Mouse (Mus musculus) liver (tissue): ENCODE results near the gene Tmcc2.
A peak's percentile ranks its signal among the peaks of the same experiment; 100 is the strongest.

Experiments
- DNase-seq: peaks from one replicate; pipeline ENCODE4 v3.0.0-alpha.2; 2020; ENCODE audit warnings: mixed read lengths

The Tmcc2 gene

DNA sequence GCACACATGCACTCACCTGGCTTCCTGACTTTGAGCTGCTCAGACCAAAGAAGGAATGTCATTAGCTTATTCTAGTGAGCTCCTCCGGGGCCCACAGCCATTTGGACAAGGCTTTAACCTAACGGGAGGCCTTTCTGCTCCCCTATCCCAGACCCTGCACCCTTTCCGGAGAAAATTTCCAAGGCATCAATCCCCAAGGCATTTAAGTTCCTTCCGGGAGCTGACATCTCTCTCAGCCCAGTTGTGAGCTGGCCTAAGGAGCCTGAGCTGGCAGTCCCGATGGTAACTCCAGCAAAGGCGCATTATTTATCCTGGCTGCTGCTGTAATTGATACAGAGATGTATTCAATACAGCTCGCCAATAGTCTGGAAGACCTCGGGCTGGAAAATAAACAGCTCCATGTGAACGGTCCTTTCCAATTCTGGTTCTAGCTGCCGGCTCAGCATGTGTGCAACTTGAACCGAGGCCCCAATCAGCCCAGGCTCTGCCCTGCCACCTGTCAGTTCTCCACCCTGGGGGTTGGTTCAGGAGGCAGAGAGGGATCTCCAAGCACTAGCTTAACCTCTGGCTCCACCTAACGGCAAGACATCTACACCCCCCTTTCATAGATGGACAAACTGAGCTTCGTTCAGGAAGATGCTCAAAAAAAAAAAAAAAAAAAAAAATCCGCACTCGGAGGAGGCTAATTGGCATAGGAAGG is 1.0 kb downstream of the Tmcc2 start:
- DNase-seq = peak; percentile 93

DNA sequence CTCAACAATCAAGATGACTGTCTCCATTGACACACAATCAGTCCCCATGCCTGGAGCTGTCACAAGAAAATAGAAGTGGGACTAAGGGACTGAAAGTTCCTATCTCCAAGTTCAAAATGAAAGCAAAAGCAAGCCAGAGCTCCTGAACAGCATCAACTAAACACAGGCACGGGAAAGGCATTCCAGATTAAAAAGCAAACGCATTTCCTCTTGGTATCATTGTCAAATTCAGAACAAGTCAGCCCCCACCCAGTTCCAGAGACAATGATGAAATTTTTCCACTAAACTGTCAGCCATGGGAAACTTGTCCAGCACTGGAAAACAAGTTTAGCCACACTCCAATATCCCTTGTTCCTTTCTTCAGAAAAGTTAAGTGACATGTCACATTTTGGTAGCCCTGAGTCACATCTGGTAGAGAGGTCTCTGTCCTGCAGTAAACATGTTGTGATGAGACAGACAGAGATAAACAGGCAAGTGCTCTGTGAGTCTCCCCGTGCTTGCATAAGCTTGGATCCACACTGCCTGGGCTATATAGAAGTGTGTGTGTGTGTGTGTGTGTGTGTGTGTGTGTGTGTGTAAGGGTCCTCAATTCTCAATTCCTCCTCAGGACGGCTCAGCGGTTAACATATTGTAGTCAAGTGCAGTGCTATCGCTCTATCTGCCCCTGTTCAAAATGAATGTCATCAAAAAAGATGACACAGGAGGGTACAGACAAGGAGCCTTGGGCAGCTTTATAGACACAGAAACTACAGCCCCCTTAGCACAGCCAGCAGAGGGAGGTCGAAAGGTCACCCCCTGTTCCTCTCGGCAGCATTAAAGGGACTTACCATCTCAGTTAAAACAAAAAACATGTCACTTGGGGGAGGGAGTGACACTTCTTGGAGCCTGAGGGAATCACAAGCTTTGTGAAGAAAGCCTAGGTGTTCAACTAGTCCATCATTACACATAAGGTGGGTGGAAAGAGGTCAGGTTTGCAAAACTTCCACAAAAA is 2.0 kb downstream of the Tmcc2 start:
- peak; percentile 64 for DNase-seq

DNA sequence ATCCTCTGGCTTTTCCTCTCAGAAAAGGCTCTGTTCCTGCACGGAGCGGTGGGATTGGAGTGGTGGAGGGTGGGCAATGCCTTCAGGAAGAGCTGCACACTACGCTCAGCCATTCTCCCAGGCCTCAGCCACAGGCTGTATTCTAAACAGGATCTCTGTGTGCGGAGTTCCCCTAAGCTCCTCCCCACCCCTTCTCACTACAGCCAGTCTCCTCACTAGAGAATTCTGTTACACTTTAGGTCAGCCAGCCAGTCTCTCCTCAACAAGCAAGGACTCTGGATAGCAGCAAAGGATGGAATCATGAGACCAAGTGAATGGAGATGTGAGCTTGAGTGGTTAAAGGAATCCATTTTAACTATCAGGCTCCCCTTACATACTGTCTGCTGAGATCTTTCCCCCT is 3.1 kb downstream of the Tmcc2 start:
- DNase-seq = peak; percentile 64

DNA sequence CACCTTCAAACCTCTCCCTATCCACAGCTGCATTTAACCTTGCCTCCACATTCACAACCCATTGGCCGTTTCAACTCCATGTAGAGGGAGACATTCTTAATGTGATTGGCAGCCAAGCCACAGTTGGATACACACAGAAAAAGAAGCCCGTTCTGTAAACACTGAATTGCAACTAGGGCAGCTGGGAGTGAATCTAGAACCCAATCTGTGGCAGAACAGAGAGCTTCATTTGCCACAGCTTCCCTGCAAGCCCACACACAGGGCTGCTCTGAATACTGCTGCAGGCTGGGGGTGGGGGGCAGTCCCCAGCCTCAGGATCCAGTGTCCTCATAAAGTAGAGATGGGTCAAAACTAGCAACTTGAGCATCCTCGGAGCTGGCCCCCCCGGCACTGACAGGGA is 4.8 kb downstream of the Tmcc2 start:
- DNase-seq = no peak

DNA sequence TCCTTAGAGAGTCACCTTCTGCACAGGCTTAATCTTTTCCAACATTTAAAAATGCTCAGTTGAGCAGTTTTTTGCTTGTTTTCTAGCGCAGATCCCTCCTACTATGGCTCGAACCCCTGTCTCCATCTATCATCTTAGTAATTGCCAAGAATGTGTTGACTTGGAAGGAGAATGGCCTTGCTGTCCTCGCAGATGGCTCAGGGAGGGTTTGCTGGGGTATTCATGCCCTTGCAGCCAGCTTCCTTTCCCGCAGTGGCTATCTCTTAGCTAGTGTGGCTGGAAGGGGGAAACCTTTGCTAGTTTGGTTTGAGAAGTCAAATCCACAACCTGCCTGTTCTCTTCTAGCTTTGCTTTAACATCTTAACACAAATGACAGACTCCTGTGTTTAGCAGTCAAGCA is 5.4 kb downstream of the Tmcc2 start:
- DNase-seq = no peak

DNA sequence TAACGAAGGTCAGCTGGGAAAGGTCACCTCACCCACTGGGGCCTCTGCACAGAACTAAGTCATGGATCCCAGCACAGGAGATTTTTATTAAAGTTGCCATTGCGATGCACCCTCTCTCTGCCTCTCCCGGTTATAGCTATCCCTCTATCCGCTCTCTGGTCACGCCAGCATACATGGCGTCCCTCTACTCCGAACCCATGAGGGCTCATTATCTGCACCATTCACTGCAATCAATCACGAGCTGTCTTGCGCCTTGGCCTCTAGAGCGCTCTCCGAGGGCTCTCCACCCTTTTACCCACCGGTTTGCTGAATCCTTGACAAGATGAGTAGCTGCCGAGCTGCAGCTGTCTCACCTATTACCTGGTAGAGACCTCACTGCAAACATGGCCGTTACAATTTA is 5.8 kb downstream of the Tmcc2 start:
- DNase-seq = peak; percentile 31

DNA sequence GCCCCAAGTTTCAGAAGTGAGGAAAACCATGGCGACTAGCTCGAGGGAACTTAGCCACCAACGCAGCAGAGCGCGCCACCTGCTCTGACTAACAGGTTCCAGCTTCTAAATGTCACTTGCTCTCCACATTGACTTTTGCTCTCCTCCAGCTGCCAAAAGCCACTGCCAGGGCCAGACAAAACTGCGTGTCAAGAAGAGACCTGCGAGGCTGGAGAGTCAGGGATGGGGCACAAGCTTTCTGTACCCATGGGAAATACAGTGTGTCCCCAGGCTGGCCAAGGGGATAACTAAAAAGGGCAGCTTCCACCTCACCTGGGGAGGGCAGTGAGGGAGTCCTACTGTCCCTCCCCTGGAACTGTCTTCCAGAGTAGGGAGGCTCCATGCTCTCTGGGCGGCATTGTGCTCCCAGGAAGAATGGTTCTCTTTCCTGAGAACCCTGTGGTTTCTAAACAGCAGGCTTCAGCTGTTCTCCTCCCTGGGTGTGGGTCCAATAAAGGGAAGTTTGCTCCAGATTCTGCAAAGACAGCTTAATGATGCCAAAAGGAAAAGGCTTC is 7.0 kb downstream of the Tmcc2 start:
- no peak for DNase-seq

DNA sequence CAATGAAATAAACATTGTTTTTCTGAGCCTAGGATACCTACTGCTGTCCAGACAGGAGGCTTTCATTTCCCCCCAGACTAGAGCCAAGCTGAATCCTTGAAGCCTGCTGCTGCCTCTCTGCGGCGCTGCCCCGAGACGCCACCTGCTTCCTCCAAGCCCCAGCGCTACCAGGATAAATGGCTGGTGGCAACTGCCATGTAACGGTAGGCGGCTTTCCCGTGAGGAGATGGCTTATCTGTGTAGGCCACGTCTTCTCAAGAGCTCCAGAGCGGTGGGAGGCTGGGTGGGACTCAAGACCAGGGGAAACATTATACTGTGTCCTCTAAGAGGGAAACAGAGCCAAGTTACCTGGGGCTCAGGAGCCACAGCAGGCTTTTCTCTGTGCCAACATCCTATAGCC is 9.2 kb downstream of the Tmcc2 start:
- DNase-seq = peak; percentile 91

DNA sequence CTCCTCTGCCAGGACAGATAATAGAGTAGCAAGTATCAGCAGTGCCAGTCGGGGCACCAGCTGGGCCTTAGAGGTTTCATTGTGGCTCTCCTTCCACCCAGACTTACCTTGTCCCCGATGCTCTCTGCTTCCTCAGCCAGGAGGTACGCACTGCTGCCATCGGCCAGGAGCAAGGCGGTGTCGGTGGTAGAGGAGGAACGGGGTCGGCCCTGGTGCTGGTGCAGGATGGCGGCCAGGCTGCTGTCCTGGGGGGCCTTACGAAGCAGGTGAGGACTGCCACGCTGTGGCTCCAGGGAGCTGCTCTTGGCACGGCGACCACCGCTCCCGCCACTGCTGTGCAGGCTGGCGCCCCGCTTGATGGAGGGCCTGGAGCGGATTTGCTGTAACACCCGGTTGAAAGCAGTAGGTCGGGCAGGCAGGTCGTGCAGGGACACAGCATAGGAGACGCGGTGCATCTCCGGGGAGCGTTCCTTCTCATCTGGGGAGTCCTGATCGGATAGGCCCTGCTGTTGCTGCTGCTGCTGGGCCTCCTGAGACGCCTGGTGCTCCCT is 10.5 kb downstream of the Tmcc2 start:
- DNase-seq = peak; percentile 18

DNA sequence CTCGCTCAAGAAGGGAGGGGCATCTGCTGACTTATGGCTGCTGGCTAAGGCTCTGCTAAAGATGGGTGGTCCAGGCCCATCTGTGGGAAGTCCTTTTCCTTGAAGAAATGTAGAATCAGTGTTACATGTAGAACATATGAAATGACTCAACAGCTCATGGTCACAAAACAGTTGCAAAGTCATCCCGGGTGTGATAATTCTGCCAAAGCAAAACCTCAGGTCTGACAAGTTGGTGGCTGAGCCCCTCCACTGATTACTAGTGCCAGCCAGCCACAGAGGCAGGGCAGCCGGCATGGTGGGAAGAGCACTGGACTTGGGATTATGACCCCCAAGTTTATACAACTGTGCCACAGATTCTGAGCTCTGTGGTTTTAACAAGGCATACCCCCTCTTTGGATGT is 13.3 kb downstream of the Tmcc2 start:
- DNase-seq = peak; percentile 61

DNA sequence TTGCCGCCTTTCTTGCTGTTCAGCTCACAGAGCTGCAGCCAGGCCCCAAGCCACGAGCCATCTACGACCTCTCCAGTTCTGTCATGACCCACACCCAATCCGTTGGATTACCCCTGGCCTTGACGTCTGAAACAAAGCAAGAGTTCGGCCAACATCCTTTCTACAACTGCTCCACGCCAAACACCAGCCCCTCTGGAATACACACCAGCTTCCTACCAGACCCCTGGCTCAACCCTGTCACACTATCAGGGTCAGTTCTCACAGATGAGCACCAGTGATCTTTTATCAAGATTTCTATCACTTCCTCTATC is 14.1 kb downstream of the Tmcc2 start:
- peak; percentile 8 for DNase-seq

DNA sequence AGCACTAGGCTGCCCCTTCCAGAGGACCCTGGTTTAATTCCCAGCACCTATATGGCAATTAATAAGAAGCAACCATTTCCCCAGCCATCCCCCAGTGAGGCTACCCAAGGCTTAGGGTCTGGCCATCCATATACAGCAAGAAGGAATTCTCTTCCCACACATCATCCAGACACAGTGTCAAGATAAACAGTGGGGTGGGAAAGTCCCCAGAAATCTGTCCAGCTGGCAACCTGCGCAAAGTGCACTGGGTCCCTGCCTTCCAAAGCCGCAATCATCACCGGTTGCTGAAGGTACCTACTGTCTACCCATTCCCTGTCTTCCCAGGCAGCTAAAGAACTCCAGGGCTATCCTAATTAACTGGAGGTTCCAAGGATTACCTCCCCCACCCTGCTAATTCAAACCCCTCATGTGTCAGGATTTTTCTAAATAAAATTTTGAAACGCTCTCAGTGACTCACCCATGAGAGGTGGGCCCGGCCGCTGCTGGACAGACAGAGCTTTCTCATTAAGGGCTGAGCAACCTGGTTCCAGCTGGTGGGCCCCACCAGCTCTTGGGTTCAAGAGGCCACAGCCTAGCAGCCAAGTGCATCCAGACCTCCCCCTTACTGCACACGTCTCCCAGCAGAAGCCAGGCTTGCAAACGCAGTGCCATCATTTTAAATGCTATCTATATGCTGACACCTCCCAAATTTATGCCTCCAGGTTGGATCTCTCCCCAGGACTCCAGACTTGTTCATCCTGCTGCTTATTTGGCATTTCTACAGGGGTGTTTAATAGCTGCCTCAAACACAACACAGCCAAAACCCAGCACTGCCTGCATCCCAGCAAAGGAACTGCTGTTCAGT is 14.6 kb downstream of the Tmcc2 start:
- no peak for DNase-seq

DNA sequence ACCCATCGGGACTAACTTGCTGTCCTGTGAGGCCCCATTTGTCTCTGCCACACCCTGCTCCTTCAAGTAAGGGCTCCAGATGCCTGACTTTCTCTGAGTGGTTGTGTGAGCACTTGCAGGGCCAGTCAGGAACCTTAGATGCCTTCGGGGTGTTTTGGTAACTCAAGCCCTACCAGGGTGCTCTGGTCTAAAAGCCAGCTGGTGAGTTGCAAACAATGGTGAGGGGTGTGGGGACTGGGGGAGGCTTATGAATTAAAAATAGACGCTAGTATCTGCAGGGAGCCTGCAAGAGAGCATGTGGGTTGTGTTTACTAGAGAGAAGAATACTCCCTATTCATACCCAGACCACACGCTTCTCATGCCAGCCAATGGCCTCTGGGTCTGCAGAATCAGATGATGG is 15.8 kb downstream of the Tmcc2 start:
- DNase-seq = peak; percentile 70

DNA sequence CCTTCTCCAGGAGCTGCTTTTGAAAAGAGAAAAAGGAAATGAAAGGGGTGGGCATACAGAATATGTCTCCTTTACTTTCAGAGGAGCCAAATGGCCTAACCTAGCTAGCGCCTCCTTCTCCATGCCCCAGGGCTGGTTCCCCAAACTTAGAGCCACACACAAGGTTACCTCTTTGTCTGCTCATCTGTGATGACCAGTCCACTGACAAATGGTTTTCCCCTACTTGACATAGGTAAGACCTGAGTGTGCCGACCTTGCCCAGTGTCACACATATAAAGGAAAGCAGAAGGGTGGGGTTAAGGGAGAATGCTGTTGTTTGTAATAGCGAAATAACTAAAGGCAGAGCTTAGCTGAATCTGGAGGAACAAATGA is 16.2 kb downstream of the Tmcc2 start:
- no peak for DNase-seq

DNA sequence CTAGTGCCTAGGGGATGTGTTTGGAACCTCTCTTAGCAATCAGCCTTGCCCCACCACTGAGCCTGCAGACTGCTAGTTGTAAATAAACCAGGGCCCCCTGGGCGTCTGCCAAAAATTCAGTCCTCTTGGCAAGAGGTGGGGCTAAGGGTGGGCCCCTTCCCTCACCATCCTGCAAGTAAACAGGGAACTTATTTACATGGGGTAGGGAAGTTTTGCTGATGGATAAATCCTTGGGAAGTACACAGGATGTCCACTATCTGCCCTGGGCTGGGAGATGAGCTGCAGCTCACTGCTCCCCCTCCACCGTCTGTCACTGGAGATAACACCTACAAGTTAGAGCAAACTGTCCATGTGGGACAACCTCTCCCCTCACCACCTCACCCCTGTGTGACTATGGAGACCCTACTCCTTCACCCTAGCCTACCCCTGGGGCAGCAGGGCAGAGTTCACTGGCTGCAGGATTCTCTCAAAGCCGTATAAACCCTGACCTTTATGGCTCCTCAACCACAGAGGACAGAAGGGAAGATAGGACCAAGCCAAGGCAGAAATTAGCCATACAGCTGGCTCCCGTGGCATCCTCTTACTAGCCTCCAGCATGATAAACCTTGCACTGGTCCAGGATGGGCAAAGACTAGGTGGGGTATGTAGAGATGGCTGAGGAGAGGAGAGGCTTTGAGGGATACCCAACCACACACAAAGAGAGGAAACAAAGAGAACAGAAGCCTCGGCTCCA is 16.8 kb downstream of the Tmcc2 start:
- peak; percentile 85 for DNase-seq

DNA sequence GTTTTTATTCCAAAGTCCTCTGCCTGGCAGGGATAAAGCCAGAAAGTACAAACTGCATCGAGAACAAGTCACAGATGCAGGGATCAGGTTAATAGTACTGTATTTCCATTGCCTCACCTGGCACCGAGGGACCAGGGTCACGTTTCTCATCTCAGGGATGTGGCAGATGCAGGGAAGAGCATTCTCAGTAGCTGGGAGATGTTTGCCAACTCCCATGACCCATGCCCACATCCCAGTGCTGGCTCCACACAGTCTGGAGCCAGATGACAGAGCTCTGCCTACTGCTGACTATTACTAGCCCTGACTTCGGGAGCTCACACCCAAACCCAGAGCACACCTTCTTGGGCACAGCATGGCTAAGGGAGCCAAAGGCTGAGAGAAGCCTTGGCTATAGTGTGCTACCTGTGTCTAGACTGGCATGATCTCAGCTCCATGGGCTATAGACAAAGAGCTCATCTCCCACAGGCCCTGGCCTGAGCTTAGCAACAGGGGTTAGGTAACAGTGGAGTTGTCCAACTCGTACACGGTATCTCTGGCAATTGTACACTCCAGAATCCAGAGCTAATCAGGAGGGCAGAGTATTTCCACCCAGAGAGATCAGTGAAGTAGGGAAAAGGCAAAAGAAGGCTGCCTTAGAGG is 18.1 kb downstream of the Tmcc2 start:
- no peak for DNase-seq

DNA sequence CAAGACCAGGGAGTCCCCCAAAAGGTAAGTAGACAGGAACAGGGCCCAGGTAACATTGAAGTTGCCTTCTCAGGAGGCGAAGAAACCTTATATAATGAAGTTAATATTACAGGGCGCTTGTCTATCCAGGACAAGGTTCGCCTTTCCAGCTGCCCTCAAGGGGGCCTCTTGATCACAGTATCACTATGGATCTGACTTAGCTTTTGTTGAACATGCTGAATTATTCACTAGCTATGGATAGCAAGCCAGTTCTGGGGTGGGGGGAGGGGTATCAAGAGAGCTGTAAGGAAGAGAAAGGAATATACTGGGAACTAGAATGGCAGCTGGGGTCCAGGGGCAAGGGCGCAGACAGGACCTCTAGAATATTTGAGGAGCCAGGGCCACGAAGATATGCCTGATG is 18.7 kb downstream of the Tmcc2 start:
- no peak for DNase-seq

DNA sequence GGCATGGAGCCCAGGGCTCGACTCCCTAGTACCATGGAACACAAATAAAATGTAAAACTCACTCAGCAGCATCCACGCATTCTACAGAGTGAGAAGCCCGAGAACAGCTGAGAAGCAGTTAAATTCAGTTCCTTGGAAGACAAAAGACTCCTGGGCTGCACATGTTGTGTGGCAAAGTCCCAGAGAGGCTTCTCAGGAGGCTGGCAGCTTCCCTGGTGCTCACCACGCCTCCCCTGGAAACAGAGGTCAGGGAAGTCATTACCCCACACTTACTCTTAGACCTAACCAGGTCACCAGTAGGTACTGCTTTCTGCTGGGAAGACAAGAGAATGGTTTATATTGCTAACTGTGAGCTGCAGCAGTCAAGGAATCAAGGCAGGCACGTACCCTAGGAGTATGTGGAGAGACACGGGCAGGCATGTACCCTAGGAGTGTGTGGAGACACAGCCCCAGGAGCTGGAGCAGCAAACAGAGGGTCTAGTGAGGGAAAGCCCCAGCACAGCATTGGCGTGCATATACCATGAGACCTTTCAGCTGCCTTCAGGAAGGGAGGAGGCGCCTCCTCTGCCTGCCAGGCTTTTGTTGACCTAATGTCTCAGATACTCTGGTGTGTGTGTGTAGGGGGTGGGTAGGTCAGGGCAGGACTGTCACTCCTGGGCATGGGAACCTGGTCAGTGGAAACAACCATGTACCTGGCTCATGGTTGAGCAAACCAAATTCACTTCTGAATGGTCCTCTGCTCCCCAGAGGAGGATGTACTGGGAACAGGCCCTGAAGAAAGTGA is 19.6 kb downstream of the Tmcc2 start:
- peak; percentile 42 for DNase-seq

DNA sequence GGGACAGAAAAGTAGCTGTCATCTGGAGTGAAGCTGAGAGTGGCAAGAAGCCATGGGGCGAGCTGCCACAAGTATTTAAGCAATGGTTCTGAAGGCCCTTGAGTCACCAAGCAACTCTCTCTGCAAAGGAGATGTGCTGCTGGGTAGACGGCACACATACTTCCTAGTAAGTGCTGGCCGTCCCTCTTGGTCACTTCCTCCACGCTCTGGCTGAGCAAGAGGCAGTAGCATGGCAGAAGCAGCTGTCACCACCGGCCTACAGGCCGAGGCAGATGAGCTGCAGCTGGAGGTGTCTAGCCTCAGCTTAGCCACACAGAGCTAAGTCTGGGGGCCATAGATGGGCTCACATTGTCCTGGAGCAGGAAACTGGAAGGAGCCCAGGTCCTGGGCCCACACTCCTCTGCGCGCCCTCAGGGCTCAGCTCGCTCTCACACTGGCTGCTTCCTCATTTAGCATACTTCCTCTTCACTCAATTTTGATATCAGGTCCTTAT is 20.4 kb downstream of the Tmcc2 start:
- DNase-seq = no peak

DNA sequence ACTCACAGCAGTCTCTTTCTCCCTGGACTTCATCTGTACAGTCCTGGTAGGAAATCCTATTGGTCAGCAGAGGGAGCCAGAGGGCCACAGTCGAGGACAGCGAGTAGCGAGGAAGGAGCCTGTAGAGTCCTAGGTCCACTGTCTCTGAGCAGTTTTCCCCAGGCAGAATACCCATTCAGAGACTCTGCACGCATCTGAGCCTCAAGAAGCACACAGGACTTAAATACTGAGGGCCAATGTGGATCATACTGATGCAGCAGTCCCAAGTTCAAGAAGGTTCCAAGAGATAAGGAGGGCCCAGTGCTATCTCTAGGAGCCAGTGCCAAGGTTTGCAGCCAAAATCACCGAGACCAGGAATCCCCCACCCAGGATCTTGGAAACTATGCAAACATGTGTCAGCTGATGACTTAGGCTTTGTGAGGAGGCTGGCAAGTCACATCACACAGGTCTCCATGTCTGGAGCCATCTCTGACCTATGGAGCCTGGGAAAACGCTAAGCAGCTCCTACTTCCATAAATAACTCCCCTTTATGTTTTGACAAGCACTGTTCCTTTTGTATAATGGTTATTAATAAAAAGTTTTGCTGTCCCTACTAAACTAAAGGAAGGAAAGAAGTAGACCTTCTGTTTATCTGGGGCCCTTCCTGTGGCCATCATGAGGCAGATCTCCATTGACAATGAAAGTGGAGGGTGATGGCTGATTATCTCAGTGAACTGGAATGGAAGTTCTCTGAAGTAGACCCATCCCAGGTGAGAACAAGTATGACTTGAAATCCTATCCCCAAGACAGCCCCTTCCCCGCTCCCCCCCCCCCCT is 23.2 kb downstream of the Tmcc2 start:
- peak; percentile 89 for DNase-seq
